Mouse (Mus musculus) mouse trophoblast stem cell (cell line): ENCODE measurements at regions not wholly inside any gene's neighbourhood (a gene's known extent, or its start where the extent isn't known, plus 50 kb on each side); places are given as distances from the start of the nearest gene placed in this dataset.

Experiments used
- in situ Hi-C, 2 experiments: fragments of 300-500 bp; cut with MseI, MboI; formaldehyde crosslinking; loops; 2 replicates in 1 of 2; 3 replicates in 1 of 2; pipeline ENCODE4 v1.15.1; 2025

- in situ Hi-C loops, result no loop called here
These were observed 88.6 kb upstream of the Adamts9 start for GRCm38 (mm10) chr6:93031812-93032330.

DNA sequence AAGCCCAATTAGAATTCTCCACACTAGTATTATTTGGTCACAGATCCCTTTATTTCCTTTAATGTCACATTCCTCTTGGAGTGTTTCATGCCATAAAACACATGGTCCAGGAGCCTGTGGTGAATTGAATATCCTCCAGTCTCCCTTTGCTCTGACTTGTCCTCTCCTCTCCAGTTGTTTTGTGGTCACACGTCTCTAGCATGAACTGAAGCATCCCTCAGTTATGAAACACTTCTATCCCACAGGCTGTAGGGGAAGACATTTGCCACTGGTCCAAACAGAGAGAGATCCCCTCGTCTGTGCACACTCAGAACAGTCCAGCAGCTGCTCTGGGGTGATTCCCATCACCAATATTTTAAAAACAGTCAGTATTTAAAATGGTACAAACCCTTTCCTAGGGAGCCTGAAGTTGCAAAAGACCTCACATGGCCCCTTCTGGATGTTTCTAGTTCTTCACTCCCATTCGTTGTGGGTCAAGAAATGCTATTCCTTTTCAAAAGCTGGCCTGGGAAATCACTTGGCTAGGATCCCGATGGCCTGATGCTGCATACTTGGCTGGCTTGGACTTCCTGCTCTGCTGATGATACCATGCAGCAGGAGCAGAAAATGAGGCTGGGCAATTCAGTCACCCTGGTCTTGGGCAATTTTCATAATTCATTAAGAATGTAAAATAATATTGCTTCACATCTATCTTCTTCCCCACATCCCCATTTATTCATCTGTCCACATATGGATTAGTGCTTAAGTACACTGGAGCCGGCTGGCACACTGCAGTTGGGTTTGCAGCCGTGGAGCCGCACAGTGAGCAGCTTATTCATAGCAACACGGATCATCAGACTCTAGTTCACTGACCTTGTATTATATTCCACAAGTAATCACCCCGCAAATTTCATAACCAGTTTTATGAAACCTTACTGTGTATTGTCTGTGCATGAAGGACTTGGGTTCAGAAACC is 83.1 kb upstream of the Adamts9 start:
- in situ Hi-C loops, result no loop called here

DNA sequence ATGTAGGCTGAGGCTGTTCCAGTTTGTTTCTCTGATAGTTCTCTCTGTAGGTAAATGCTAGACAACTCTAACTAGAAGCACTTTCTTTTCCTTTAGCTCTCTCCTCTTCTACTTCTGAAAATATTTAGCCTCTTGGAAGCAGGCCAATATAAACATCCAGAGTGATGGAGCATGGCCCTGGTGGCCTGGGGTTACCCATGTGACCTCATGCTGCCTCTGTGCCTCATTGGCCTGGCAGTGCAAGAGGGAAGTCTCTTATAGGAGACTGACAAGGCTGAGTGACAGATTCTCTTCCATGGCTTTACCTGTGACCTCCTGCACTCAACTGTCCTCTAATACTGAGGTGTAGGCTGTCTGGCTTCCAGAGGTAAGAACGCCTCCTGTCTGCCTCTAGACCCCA is 71.2 kb upstream of the Adamts9 start:
- in situ Hi-C loops, result no loop called here

- in situ Hi-C loops, result no loop called here
These were observed 68.6 kb upstream of the Adamts9 start for GRCm38 (mm10) chr6:93011906-93012305.

DNA sequence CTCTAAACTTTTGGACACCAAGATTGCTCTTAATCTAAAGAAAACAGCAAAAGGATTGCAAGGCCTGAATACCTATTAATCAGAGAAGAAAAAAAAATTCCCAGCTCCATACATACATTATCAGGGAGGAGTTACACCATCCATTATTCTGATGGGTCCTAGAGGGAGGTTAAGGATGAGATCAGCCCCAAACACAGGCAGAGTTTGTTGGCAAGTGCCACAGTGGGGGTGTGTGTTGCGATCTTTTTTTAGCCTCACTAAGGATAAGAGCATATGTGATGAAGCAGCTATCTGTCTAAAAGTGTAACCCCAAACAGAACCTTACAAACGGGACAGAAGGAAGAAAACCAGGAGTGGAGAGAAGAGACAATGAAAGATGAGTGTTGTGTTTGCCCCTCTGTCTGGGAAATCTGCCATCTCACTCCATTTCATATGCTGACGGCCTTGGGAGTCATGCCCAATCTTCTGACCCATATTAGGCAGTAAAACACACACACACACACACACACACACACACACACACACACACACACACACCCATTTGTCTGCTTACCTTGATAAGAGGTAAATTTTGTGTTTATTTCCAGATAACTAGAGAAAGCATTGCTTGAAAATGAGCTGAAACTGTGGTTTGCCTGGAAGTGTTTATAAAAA is 61.4 kb upstream of the Adamts9 start:
- in situ Hi-C loops, result no loop called here

DNA sequence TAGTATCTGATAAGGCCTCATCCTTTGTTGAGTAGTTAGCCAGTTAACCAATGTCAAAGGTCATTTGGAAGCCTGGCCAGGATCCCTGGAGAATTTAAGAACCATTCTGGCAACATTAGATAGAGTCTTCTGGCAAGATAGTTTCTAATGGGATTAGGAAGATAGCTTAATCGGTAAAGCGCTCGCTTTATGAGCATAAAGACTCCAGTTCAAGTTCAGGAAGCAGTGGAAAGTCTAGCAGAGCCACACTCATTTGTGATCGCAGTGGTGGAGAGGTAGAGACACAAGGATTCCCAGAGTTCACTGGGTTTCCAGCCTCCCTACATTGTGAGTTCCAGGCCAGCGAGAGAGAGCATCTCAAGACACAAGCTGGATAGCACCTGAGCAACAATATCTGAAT is 60.5 kb upstream of the Adamts9 start:
- in situ Hi-C loops, result no loop called here

GRCm38 (mm10) chr6:92993647-92994046 is 50.4 kb upstream of the Adamts9 start:
- in situ Hi-C loops, result no loop called here
